Mouse (Mus musculus): ENCODE results near the gene Cabp1.

Cabp1 gene

GRCm38 (mm10) chr5:115208601-115209000 is 14.4 kb upstream of the Cabp1 start:
- no peak for DNase-seq (ENCODE audit: low spot score in 2 of 2)

GRCm38 (mm10) chr5:115207892-115208291 is 13.7 kb upstream of the Cabp1 start:
- DNase-seq (ENCODE audit: low spot score in 2 of 2): no peak

- no peak for DNase-seq (ENCODE audit: low spot score in 2 of 2)
Measured at GRCm38 (mm10) chr5:115207244-115207643, 13.1 kb upstream of the Cabp1 start.

- no peak for DNase-seq (ENCODE audit: low spot score in 2 of 2)
Measured at GRCm38 (mm10) chr5:115204562-115205311, 10.6 kb upstream of the Cabp1 start.

- no peak for DNase-seq (ENCODE audit: low spot score in 2 of 2)
Measured at GRCm38 (mm10) chr5:115203735-115204561, 9.8 kb upstream of the Cabp1 start.

- DNase-seq (ENCODE audit: low spot score in 2 of 2): no peak
Measured at GRCm38 (mm10) chr5:115194626-115195221, 543 bp upstream of the Cabp1 start.

GRCm38 (mm10) chr5:115193226-115193625 is 955 bp downstream of the Cabp1 start:
- DNase-seq (ENCODE audit: low spot score in 2 of 2): peak; percentile 40 to 78

GRCm38 (mm10) chr5:115192828-115193195 is 1.4 kb downstream of the Cabp1 start:
- no peak for DNase-seq (ENCODE audit: low spot score in 2 of 2)

- DNase-seq (ENCODE audit: low spot score in 2 of 2): no peak
Measured at GRCm38 (mm10) chr5:115191880-115192827, 2.0 kb downstream of the Cabp1 start.

GRCm38 (mm10) chr5:115190081-115190480 is 4.1 kb downstream of the Cabp1 start:
- DNase-seq (ENCODE audit: low spot score in 2 of 2): no peak

GRCm38 (mm10) chr5:115188824-115189223 is 5.4 kb downstream of the Cabp1 start:
- peak; percentile 38 to 78 for DNase-seq (ENCODE audit: low spot score in 2 of 2)

GRCm38 (mm10) chr5:115187188-115188131 is 6.7 kb downstream of the Cabp1 start:
- DNase-seq (ENCODE audit: low spot score in 2 of 2): peak; percentile 85 to 96

GRCm38 (mm10) chr5:115186371-115187073 is 7.7 kb downstream of the Cabp1 start:
- no peak for DNase-seq (ENCODE audit: low spot score in 2 of 2)

- no peak for DNase-seq (ENCODE audit: low spot score in 2 of 2)
Measured at GRCm38 (mm10) chr5:115184726-115185125, 9.5 kb downstream of the Cabp1 start.

- no peak for DNase-seq (ENCODE audit: low spot score in 2 of 2)
Measured at GRCm38 (mm10) chr5:115183482-115183881, 10.7 kb downstream of the Cabp1 start.

- no peak for DNase-seq (ENCODE audit: low spot score in 2 of 2)
Measured at GRCm38 (mm10) chr5:115182925-115183324, 11.3 kb downstream of the Cabp1 start.

GRCm38 (mm10) chr5:115181248-115181940 is 12.8 kb downstream of the Cabp1 start:
- DNase-seq (ENCODE audit: low spot score in 2 of 2): no peak

- DNase-seq (ENCODE audit: low spot score in 2 of 2): no peak
Measured at GRCm38 (mm10) chr5:115179596-115179995, 14.6 kb downstream of the Cabp1 start.

- no peak for DNase-seq (ENCODE audit: low spot score in 2 of 2)
Measured at GRCm38 (mm10) chr5:115177866-115178265, 16.3 kb downstream of the Cabp1 start.
